Mouse (Mus musculus) gastrocnemius, adult 2 months (tissue): ENCODE measurements at regions not wholly inside any gene's neighbourhood (a gene's known extent, or its start where the extent isn't known, plus 50 kb on each side); places are given as distances from the start of the nearest gene placed in this dataset.
A peak's percentile ranks its signal among the peaks of the same experiment; 100 is the strongest.

Source experiments
- DNase-seq: peaks from one replicate; pipeline ENCODE4 v3.0.0; 2022
- H3K27ac ChIP-seq: fragments of 200-600 bp; 2 replicates; pipeline ENCODE4 v1.8.1; 2022; ENCODE audit warnings: mild to moderate bottlenecking
- H3K4me3 ChIP-seq: fragments of 200-600 bp; 2 replicates; pipeline ENCODE4 v1.8.1; 2022; ENCODE audit warnings: mild to moderate bottlenecking, moderate library complexity
- CTCF ChIP-seq: fragments of 200-600 bp; IDR thresholded peaks from 2 replicates; pipeline ENCODE4 v1.8.1; 2022; ENCODE audit warnings: antibody characterized with exemption, mild to moderate bottlenecking, moderate library complexity
- intact Hi-C: fragments of 180-260 bp; cut with DNase I; formaldehyde crosslinking; loops from one replicate; pipeline ENCODE4 v1.15.1; 2025

DNA sequence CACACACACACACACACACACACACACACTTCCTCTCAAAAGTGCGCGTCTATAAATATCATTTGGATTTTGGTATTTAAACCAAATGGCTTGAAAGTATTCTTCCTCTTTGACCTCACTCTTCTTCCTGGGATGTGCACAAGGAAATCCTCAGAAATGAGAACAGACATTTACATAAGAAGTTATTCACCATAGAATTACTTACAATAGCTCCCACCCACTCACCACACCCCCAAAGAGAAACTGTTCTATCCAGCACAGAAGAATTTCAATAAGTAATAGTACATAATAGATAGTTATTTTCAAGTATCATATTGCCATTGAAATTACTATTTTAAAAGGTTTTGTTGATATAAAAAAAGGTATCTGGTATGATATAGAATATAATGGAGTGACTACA, 140.1 kb upstream of the 4933402D24Rik start:
- no peak for TF ChIP-seq CTCF
- intact Hi-C loops: no loop called here

DNA sequence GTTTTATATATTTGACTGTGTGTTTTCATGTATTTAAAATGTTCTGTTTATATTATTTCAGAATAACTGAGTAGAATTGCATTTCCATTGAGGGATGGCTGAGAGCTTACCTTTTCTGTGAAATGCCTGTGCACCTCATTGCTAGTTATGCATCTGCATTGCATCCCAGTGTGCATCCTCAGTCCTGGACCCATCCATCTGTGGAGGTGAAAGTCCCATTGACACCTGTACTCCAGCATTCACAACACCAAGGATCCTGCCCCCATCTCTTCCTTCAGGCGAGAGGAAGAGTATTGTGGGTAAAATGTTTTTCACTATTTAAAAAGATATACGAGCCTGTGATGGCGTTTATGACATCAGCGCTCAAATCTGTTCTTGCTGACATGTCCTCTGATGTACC, 134.6 kb upstream of the 4933402D24Rik start:
- intact Hi-C loops: no loop called here
- no peak for DNase-seq
- TF ChIP-seq CTCF: no peak
- no peak overlapping the region for H3K27ac ChIP-seq
- no peak overlapping the region for H3K4me3 ChIP-seq

More for the DNA sequence above, 140.1 kb upstream of the 4933402D24Rik start:
- no peak for DNase-seq
- Histone ChIP-seq H3K27ac (no peak overlapping the region), H3K4me3 (no peak overlapping the region)

DNA sequence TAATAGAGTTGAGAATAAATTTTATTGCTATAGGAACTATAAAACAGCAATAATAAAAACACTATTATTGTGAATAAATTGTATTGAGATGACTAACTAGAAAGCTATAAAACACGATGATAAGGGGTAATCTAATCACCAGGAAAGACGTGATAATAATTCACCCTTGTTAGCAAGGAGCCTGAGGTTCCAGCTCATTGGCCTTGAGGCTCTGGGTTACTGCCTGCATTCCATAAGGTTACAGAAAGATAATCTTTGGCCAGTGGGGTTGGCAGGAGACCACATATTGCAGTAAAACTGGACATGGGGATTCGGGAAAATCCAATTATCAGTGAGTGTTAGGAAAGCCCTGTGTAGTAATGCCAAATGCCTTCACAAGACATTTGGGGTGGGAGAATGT, 134.1 kb upstream of the 4933402D24Rik start:
- Histone ChIP-seq H3K4me3 (no peak overlapping the region), H3K27ac (no peak overlapping the region)
- no peak for DNase-seq
- intact Hi-C loops: no loop called here
- TF ChIP-seq CTCF: no peak

DNA sequence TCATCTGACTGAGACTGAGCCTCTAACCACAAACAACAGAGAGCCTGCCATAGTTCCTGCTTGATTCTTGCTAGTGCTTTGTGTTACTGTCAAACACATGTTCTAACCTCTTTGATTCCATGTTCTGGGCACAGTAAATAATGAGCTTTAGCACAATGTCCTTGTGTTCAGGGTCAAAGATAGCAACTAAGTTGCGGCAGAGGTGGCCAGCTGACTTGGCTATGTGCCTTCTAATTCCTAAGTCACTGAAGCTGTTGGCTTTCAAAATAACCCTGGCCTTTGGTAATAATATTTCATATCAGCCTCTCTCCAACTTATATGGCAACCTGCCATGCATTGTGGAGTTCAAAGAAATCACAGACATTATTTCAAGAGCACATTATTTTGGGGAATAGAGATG, 133.3 kb upstream of the 4933402D24Rik start:
- DNase-seq: peak; percentile 19
- intact Hi-C loops: no loop called here

DNA sequence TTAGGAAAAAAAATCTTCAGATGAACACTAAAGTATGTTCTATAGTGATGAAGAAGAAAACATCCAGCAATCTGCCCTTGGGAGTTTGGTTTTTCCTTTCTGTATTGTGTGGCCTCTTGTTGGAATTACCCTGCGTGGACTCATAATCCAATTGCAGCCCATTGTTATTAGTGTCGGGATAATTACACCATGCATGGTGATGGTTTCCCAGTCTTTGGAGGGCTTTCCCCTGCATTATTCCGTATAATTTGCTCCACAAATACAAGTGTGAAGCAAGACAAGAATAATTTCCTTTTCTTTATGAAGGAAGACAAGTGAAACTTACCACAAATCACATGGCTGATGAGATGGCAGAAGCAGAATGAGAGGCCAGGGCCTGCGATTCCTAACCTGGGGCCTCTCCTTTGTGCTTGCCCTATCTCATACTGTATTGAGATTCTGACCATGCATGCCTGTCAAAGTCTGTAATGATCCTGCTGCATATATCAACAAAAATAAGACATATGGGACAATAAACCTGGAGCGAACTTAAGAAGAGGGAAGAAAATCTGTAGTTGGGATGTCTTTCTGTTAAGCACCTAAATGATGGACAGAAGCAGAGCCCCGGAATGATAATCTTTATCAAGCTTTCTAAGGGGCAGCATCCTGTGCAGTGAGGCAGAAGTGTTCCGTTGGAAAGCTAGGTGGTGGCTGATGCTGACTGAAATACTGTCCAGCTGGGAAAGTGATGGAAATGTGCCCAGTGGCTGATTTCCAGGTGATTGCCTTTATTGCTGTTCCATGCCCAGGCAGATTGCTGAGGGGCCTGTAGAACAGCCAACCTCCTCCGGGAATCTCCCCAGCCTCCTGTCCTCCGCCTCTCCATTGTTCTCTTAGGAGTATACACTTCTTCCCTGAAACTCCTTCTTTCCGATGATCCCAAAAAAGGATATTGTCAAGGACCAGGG, 130.8 kb upstream of the 4933402D24Rik start:
- intact Hi-C loops: no loop called here
- peak; percentile 24 for DNase-seq
- Histone ChIP-seq H3K27ac (peak overlapping the region; percentile 13; the same call in 1 of the 2 replicates), H3K4me3 (no peak overlapping the region)
- no peak for TF ChIP-seq CTCF

More for the DNA sequence above, 133.3 kb upstream of the 4933402D24Rik start:
- TF ChIP-seq CTCF: no peak
- no peak overlapping the region; the same call in 1 of the 2 replicates for H3K27ac ChIP-seq
- H3K4me3 ChIP-seq: no peak overlapping the region

DNA sequence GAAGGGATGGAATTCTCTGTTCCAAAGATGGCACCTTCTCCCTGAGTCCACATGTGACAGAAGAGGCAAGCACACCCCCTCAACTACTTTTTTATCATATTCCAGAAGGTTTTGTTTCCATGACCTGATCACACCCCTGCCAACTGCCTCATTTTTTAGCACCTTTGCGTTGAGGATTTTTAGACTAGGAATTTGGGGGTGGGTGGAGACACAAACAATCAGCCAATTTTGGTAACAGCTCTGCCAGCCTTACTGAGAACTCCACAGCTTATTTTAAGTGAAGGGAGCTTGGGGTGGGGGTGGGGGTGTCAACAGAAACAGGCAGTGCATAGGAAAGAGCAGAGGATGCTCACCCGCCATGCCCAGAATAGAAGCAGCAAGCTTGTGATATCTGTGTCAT, 129.7 kb upstream of the 4933402D24Rik start:
- Histone ChIP-seq H3K27ac (no peak overlapping the region), H3K4me3 (no peak overlapping the region)
- intact Hi-C loops: no loop called here
- TF ChIP-seq CTCF: no peak
- DNase-seq: no peak

DNA sequence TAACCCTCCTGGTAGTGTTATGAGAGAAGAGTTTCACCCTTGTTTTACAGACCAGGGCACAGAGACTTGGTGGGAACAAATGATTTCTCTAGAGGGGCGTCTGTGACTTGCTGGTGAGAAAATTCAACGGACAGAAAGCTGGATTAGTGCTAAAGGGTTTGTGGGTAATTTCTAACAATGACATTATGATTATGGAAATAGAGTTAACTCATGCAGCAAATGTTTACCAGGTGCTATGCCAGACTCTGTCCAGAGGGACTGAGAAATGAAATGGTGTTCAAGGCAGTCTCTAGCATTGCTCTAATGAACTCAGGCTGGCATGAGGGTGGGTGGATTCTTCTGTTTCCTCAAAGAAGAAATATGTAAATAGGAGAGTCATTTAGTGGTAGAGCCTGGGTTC, 128.5 kb upstream of the 4933402D24Rik start:
- Histone ChIP-seq H3K4me3 (no peak overlapping the region), H3K27ac (no peak overlapping the region)
- no peak for DNase-seq
- no peak for TF ChIP-seq CTCF
- intact Hi-C loops: no loop called here

DNA sequence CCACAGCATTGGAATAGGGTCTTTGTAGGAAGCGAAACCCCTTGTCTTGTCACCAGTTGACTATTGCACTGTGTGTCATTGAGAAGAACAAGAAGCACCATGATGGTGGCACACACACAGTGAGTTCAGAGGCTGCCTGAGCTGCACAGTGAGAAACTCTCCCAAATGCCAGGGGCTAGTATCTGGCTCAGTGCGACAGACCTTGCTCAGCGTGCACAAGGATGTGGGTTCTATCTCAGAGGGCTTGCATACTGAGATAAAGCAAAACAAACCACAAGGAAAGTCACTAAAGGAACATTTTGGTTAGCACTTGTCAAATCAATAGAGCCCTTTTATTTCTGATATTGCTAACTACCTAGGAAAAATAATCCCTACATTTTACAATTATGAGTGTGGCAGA, 110.5 kb upstream of the 4933402D24Rik start:
- TF ChIP-seq CTCF: no peak
- no peak overlapping the region for H3K4me3 ChIP-seq
- no peak overlapping the region for H3K27ac ChIP-seq
- DNase-seq: no peak
- intact Hi-C loops: no loop called here

DNA sequence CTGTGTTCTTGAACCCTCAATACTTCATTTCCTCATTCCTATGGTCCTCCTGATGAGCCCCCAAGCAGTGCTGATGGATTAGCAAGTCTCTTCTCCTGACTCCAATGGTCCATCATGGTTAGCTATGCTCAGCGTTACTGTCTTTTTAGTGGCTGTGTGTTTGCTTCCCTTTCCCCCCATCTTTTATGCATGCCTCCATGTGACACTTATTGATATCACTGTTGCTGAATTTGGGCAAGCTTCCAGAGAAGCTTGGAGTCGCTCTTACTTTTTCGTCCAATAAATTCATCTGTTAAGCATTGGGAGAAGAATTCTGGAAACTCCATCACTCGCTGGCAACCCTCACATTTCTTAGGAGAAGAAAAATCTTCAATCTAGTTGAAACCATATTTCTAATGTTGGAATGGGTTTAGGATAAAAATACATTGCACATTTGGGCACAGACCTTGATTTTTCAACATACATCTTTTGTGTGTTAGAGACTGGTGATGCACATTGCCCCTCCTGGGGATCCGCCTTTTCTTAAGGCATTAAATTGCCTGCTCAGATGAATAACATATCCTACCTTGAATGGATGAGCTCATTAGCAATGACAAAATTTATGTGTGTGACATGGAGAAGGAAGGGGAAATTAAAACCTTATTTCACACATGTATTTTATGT, 107.7 kb upstream of the 4933402D24Rik start:
- intact Hi-C loops: no loop called here
- Histone ChIP-seq H3K4me3 (no peak overlapping the region), H3K27ac (peak overlapping the region; percentile 17; the same call in 1 of the 2 replicates)
- no peak for TF ChIP-seq CTCF
- peak; percentile 26 for DNase-seq

DNA sequence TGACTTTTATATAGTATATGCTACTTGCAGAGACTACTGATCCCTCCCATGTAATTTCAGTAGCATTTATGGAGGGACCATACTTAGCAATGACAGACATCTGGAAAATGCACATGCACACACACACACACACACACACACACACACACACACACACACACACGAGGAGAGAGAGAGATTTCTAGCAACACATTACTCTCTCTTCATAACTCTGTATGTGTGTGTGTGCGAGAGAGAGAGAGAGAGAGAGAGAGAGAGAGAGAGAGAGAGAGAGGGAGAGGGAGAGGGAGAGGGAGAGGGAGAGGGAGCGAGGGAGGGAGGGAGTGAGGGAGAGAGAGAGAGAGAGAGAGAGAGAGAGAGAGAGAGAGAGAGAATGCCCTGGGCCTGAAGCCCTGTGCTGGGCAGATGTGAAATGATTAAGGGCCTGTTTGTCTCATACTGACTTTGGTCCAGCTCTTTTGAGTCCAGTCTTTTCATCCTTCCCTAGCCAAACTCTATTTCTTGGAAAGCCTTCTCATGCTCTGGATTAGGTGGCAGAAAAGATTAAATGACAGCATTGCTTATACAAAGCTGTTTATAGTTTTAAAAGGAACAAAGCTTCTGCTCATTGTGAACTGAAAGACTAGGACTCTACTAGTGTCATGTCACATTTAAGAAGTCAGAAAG, 106.4 kb upstream of the 4933402D24Rik start:
- DNase-seq: no peak
- no peak for TF ChIP-seq CTCF

DNA sequence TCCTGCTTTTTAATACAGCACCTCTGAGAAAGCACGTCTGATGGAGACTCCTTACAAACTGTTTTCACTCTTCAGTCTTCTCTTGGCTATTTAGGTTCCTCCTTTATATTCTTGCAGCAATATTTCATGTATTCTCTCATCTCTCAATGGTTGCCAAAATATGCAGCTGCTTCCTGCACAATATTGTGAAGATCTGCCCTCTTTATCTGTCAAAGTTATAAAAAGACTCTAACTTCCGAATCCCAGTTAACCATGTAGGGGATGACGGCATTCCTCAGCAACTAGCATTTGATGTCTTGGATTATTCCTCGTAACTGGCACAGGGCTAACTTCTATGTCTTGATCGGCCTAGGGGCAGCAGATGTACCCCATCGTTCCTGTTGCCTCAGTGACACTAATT, 102.8 kb upstream of the 4933402D24Rik start:
- intact Hi-C loops: no loop called here
- Histone ChIP-seq H3K4me3 (no peak overlapping the region), H3K27ac (no peak overlapping the region)
- no peak for DNase-seq
- TF ChIP-seq CTCF: no peak

More for the DNA sequence above, 106.4 kb upstream of the 4933402D24Rik start:
- intact Hi-C loops: no loop called here
- 0 out of 2 replicates have a peak overlapping the region, but pooled peaks have one; percentile 12 for H3K27ac ChIP-seq
- no peak overlapping the region for H3K4me3 ChIP-seq

DNA sequence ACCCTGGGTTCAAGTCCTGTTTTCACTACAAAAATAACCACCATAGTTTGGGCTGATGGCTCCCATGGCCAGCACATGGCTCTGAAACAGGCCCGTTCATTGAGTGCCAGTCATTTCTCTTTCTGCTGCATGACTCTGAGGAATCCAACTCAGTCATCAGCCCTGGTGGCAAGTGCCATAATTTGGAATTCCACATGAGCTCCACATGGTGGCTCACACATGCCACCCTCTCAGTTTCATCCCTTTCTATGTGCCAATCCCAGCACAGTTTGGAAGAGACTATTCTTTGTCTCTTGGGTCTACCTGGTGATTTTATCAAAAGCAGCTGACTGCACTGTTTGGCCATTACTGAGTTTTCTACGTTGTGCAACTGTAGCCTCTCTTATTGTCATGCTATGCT, 100.3 kb upstream of the 4933402D24Rik start:
- TF ChIP-seq CTCF: no peak
- intact Hi-C loops: no loop called here
- Histone ChIP-seq H3K4me3 (no peak overlapping the region), H3K27ac (no peak overlapping the region)
- DNase-seq: no peak
